Mouse (Mus musculus): ENCODE results near the gene Fxr1. TPM values are rescaled to one million over a fixed set of nuclear protein-coding genes. Genes with fewer than 3 reads are reported as not detected.
"Not testable (repeated sequence)": the region's sequence is repeated elsewhere in the genome, so short reads cannot be mapped to it uniquely, and the experiment has no call there.

The Fxr1 gene
- 35.2 and 40.3 TPM in 2 replicates for polyA plus RNA-seq (2015; fragmentation: Nextera tagmentation; extraction: Ambion mirVana)

- Histone ChIP-seq H3K36me3 (no peaks in the 10 kb centered on the region), H3K4me3 (replicated peaks) (peak within 1 kb of the TSS; percentile 92), H3K4me1 (peaks cover 17% of the 10 kb centered on the region), H3K4me2 (peak within 1 kb of the TSS; percentile 76), H3K9ac (replicated peaks) (peak within 1 kb of the TSS; percentile 98), H3K27me3 (replicated peaks) (no peaks in the 10 kb centered on the region), H3K27ac (replicated peaks) (peak within 1 kb of the TSS; percentile 93), H3K9me3 (replicated peaks) (no peaks in the 10 kb centered on the region)
- peak; percentile 97 for ATAC-seq (ENCODE audit: low FRiP score)
- under 1% methylated on average over 66 of the region's 97 CpGs for WGBS
These were observed at the start of gene Fxr1 for GRCm38 (mm10) chr3:34019540-34020381. Fxr1 (plus strand) TSS chr3:34019943.

DNA sequence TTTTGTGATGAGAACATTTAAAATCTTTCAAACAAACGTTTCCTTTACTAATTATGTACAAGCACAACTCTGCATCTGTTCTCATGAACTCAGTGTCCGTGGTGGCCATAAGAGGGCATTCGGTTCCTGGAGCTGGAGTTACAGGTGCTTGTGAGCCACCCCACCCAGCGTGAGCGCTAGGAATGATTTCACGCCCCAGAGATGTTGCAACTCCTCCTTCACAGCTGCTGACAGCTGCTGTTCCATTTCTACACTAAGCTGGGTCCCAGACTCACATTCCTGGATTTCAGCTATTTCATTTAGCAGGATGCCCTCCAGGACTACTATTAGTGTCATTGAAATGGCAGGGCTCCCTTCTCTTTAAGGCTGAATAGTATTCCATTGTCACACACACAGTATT is 40.3 kb upstream of the Fxr1 start:
- Histone ChIP-seq H3K4me2 (no peak overlapping the region), H3K36me3 (no peaks in the 10 kb centered on the region), H3K9me3 (replicated peaks) (no peaks in the 10 kb centered on the region), H3K4me3 (replicated peaks) (no peak overlapping the region), H3K27ac (replicated peaks) (no peak overlapping the region), H3K9ac (replicated peaks) (no peak overlapping the region), H3K27me3 (replicated peaks) (no peaks in the 10 kb centered on the region), H3K4me1 (no peaks in the 10 kb centered on the region)
- WGBS, result 78% methylated on average over 6 of the region's 6 CpGs
- no peak for ATAC-seq (ENCODE audit: low FRiP score)

DNA sequence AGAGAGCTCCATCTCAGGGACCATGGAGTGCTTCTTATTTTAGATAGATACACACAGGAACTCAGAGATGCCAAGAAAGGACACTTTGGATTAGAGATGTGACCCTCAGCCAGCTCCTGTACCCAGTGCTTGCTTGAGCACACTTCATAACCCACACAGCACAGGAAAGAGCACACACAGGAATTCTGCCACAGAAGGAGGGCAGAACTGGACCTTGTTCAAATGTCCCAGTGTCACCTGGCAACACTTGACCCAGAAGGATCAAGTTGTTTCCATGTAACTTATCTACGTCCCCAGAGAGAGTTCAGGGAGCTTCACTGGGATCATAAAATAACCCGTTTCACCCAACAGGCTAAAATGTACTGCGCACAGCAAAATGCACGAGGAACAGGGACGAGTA is 37.0 kb upstream of the Fxr1 start:
- 90% methylated on average over 5 of the region's 5 CpGs for WGBS
- Histone ChIP-seq H3K4me1 (no peaks in the 10 kb centered on the region), H3K27ac (replicated peaks) (no peak overlapping the region), H3K36me3 (no peaks in the 10 kb centered on the region), H3K4me2 (no peak overlapping the region), H3K4me3 (replicated peaks) (no peak overlapping the region), H3K9me3 (replicated peaks) (no peaks in the 10 kb centered on the region), H3K9ac (replicated peaks) (no peak overlapping the region), H3K27me3 (replicated peaks) (no peaks in the 10 kb centered on the region)
- no peak for ATAC-seq (ENCODE audit: low FRiP score)

DNA sequence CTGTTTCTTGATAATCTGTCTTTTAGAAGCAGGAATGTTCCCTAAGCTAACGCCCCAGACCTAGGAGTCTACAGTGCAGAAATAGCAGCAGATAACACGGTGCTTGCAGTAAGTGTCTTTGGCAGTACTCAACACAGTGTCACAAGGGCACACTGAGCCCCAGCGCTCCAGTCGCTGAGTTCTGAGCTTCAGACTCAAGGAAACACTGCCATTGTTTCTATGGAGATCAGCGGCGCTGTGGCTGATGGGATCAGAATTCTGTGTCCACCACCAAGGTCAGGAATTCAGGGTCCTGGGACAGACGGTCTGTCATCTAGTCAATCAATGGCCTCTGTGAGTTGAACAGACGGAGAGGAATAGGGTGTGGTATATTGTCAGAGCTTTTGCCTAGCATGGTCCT is 30.4 kb upstream of the Fxr1 start:
- no peak for ATAC-seq (ENCODE audit: low FRiP score)
- H3K36me3 ChIP-seq, result no peaks in the 10 kb centered on the region
- 81% methylated on average over 8 of the region's 8 CpGs for WGBS
- H3K9ac ChIP-seq (replicated peaks), result no peak overlapping the region
- H3K27ac ChIP-seq (replicated peaks), result no peak overlapping the region
- H3K27me3 ChIP-seq (replicated peaks), result no peaks in the 10 kb centered on the region
- no peaks in the 10 kb centered on the region for H3K9me3 ChIP-seq (replicated peaks)
- no peak overlapping the region for H3K4me2 ChIP-seq
- no peaks in the 10 kb centered on the region for H3K4me1 ChIP-seq
- no peak overlapping the region for H3K4me3 ChIP-seq (replicated peaks)

DNA sequence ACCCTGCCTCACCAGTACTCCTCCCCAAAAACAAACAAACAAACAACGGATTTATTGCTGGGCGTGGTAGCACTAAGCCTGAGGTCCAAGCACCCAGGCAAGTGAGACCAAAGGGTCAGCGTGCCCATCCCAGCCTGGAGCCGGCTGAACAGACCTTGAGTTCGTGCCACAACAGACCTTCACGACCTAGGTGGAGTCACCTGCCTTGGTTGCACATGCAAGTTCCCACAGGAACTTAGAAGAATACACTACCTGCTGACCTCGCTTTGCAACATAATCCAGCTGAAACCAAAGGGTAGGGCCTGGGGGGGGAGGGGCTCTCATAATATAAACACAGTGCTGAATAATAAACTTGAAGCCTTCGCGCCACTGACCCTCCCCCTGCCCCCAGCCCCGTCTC is 29.3 kb upstream of the Fxr1 start:
- no peak for ATAC-seq (ENCODE audit: low FRiP score)
- 81% methylated on average over 10 of the region's 10 CpGs for WGBS

GRCm38 (mm10) chr3:33990921-33991320 is 28.8 kb upstream of the Fxr1 start:
- ATAC-seq (ENCODE audit: low FRiP score), result no peak
- H3K27me3 ChIP-seq (replicated peaks), result no peaks in the 10 kb centered on the region
- H3K9ac ChIP-seq (replicated peaks), result no peak overlapping the region
- no peak overlapping the region for H3K27ac ChIP-seq (replicated peaks)
- no peak overlapping the region for H3K4me2 ChIP-seq
- 89% methylated on average over 8 of the region's 8 CpGs for WGBS
- H3K9me3 ChIP-seq (replicated peaks), result no peaks in the 10 kb centered on the region
- H3K4me3 ChIP-seq (replicated peaks), result no peak overlapping the region
- no peaks in the 10 kb centered on the region for H3K4me1 ChIP-seq
- H3K36me3 ChIP-seq, result no peaks in the 10 kb centered on the region

More for the DNA sequence above, 29.3 kb upstream of the Fxr1 start:
- Histone ChIP-seq H3K4me3 (replicated peaks) (no peak overlapping the region), H3K4me1 (no peaks in the 10 kb centered on the region), H3K9me3 (replicated peaks) (no peaks in the 10 kb centered on the region), H3K4me2 (no peak overlapping the region), H3K27ac (replicated peaks) (no peak overlapping the region), H3K9ac (replicated peaks) (no peak overlapping the region), H3K27me3 (replicated peaks) (no peaks in the 10 kb centered on the region), H3K36me3 (no peaks in the 10 kb centered on the region)

- H3K27me3 ChIP-seq (replicated peaks), result no peaks in the 10 kb centered on the region
- H3K27ac ChIP-seq (replicated peaks), result no peak overlapping the region
- no peak overlapping the region for H3K9ac ChIP-seq (replicated peaks)
- 91% methylated on average over 14 of the region's 14 CpGs for WGBS
- no peak overlapping the region for H3K4me3 ChIP-seq (replicated peaks)
- H3K4me2 ChIP-seq, result no peak overlapping the region
- no peak for ATAC-seq (ENCODE audit: low FRiP score)
- H3K36me3 ChIP-seq, result no peaks in the 10 kb centered on the region
- H3K9me3 ChIP-seq (replicated peaks), result no peaks in the 10 kb centered on the region
- H3K4me1 ChIP-seq, result no peaks in the 10 kb centered on the region
These were observed 26.2 kb upstream of the Fxr1 start for GRCm38 (mm10) chr3:33993421-33994126.

DNA sequence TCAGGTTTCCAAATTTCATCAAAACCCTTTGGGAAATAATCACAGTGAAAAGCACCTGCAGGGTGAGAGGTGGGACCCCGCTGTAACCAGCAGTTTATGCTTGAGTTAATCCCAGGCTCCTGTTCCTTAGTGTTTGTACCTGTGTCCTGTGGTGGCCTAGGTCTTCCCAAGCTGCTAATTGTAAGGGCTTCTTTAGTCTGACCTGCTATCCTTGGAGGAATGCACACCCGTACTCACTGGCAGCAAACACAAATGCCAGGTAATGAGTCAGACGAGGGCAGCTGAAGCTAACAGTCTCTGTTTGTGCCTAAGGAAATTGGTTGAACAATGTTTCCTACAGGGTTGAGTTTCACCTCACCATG is 25.6 kb upstream of the Fxr1 start:
- no peak for ATAC-seq (ENCODE audit: low FRiP score)
- no peaks in the 10 kb centered on the region for H3K27me3 ChIP-seq (replicated peaks)
- H3K36me3 ChIP-seq, result no peaks in the 10 kb centered on the region
- H3K9ac ChIP-seq (replicated peaks), result no peak overlapping the region
- no peak overlapping the region for H3K4me3 ChIP-seq (replicated peaks)
- no peak overlapping the region for H3K27ac ChIP-seq (replicated peaks)
- H3K9me3 ChIP-seq (replicated peaks), result no peaks in the 10 kb centered on the region
- 75% methylated on average over 3 of the region's 3 CpGs for WGBS
- no peaks in the 10 kb centered on the region for H3K4me1 ChIP-seq
- H3K4me2 ChIP-seq, result no peak overlapping the region

GRCm38 (mm10) chr3:34001691-34002090 is 18.1 kb upstream of the Fxr1 start:
- not testable (repeated sequence) for H3K36me3 ChIP-seq; H3K4me3 ChIP-seq (replicated peaks); H3K27ac ChIP-seq (replicated peaks); H3K4me1 ChIP-seq; H3K27me3 ChIP-seq (replicated peaks); H3K4me2 ChIP-seq; H3K9me3 ChIP-seq (replicated peaks); H3K9ac ChIP-seq (replicated peaks); ATAC-seq (ENCODE audit: low FRiP score)

DNA sequence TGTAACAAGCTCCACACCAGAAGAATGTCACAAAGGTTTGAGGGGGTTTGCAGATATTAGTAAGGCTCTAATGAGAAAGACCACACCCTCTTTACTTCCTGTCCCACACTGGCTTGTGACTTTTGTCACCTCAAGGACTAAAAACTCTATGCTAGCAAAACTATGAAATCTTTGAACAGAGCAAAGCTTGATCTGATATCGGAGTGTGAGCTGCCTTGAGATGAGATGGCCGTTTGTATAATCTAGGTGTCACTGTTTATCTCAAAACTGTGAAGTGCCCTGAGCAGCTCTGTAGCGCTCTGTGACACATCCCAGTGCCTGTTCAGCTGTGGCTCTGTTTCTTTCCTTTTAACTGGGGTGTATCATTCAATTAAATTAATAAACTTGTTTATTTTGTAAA is 15.9 kb upstream of the Fxr1 start:
- Histone ChIP-seq H3K4me1 (no peaks in the 10 kb centered on the region), H3K27ac (replicated peaks) (no peak overlapping the region), H3K9me3 (replicated peaks) (no peaks in the 10 kb centered on the region), H3K9ac (replicated peaks) (no peak overlapping the region), H3K4me3 (replicated peaks) (no peak overlapping the region), H3K4me2 (no peak overlapping the region), H3K36me3 (no peaks in the 10 kb centered on the region), H3K27me3 (replicated peaks) (no peaks in the 10 kb centered on the region)
- WGBS, result 88% methylated on average over 3 of the region's 3 CpGs
- ATAC-seq (ENCODE audit: low FRiP score), result no peak

GRCm38 (mm10) chr3:34006301-34006700 is 13.4 kb upstream of the Fxr1 start:
- no peak overlapping the region for H3K27ac ChIP-seq (replicated peaks)
- no peaks in the 10 kb centered on the region for H3K4me1 ChIP-seq
- WGBS, result 63% methylated on average over 2 of the region's 2 CpGs
- no peak overlapping the region for H3K4me3 ChIP-seq (replicated peaks)
- no peaks in the 10 kb centered on the region for H3K9me3 ChIP-seq (replicated peaks)
- no peak for ATAC-seq (ENCODE audit: low FRiP score)
- no peak overlapping the region for H3K4me2 ChIP-seq
- H3K9ac ChIP-seq (replicated peaks), result no peak overlapping the region
- no peaks in the 10 kb centered on the region for H3K36me3 ChIP-seq
- no peaks in the 10 kb centered on the region for H3K27me3 ChIP-seq (replicated peaks)

DNA sequence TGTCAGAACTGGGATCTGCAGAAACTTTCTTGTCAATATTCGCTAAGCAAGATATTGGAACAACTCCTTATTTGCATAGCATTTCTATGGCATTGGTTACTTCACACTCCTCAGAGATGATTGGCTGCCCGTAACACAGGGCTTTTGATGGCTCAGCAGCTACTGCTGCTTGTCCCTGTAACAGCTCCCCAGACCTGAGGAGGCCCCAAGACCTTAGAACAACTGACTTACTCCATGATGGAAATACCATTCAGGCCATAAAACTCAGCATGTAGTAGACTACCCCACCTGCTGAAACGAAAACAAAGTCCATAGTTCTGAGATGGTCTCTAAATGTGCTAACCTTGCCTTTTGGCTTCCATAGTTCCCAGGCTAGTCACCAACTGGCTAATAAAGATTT is 12.9 kb upstream of the Fxr1 start:
- no peaks in the 10 kb centered on the region for H3K4me1 ChIP-seq
- H3K27ac ChIP-seq (replicated peaks), result no peak overlapping the region
- H3K4me3 ChIP-seq (replicated peaks), result no peak overlapping the region
- no peaks in the 10 kb centered on the region for H3K9me3 ChIP-seq (replicated peaks)
- H3K9ac ChIP-seq (replicated peaks), result no peak overlapping the region
- no peaks in the 10 kb centered on the region for H3K36me3 ChIP-seq
- ATAC-seq (ENCODE audit: low FRiP score), result no peak
- no peaks in the 10 kb centered on the region for H3K27me3 ChIP-seq (replicated peaks)
- no peak overlapping the region for H3K4me2 ChIP-seq
- 56% methylated on average over 3 of the region's 3 CpGs for WGBS
